Mouse (Mus musculus) bone marrow, adult 2 months (tissue): ENCODE data around the gene Ahnak.

Source experiments
- CTCF ChIP-seq: fragments of 200-500 bp; IDR thresholded peaks from 2 replicates; pipeline ENCODE4 v1.5.1; 2011; ENCODE audit warnings: low read length, control low read depth; ENCODE audit not compliant: control insufficient read depth, insufficient read depth
- POLR2A ChIP-seq: fragments of 200-500 bp; IDR thresholded peaks from 2 replicates; pipeline ENCODE4 v1.6.1; 2011; ENCODE audit warnings: low read depth, mild to moderate bottlenecking, control low read depth, low read length, borderline replicate concordance; ENCODE audit not compliant: control insufficient read depth

DNA sequence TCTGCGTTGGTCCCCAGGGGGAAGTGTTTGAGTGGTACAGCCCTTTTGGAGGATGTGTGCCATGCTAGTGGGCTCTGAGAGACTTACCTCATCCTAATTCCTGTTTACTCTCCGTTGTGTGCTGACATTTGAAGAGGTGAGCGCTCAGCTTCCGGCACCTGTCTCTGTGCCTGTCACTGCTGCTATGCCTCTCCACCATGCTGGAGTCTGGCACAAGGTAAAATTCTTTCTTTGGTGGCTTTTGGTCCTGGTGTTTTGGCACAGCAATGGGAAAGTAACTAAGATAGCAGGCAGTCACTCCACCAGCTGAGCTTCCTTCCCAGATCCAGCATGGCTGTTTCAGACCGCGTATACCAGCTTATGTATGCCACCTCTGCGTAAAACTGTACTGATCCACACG, 110.7 kb downstream of the Ahnak start:
- no peak for TF ChIP-seq POLR2A
- TF ChIP-seq CTCF, result no peak
